Mouse (Mus musculus) left cerebral cortex, postnatal 25 days (tissue): ENCODE data around the gene Cecr2. TPM values are rescaled to one million over a fixed set of nuclear protein-coding genes. Genes with fewer than 3 reads are reported as not detected.
"Not testable (repeated sequence)": the region's sequence is repeated elsewhere in the genome, so short reads cannot be mapped to it uniquely, and the experiment has no call there.

Experiments
- DNase-seq, 2 experiments: peaks; one replicate each; pipeline ENCODE4 v3.0.0; 2022; ENCODE audit warnings: low spot score in 2 of 2, mixed read lengths in 1 of 2
- intact Hi-C: fragments of 180-260 bp; cut with DNase I; formaldehyde crosslinking; loops from one replicate; pipeline ENCODE4 v1.15.1; 2025
- total RNA-seq, 2 experiments: library from RNA; stranded (reverse); gene quantifications; 2 replicates each; pipeline ENCODE4 v1.2.3; 2021

Cecr2 gene
- 1 to 10 TPM; 3.4 to 4.6 TPM for total RNA-seq

- peak; percentile 43 to 67 for DNase-seq
- intact Hi-C loops, result loop anchor here (5.0 kb wide), 2 partner anchors 69 to 134 kb away; partner anchors contain the start of gene Hdhd5
Measured at GRCm38 (mm10) chr6:120665816-120666760, at the start of gene Cecr2. Cecr2 (plus strand) TSS chr6:120666369.

- DNase-seq, result peak in 1 of 2 experiments; percentile 10
- intact Hi-C loops, result loop anchor here (5.0 kb wide), 1 partner anchor 40 kb away; no protein-coding TSS in a partner anchor
Measured at GRCm38 (mm10) chr6:120617586-120617985, 48.6 kb upstream of the Cecr2 start.

- intact Hi-C loops, result loop anchor here (5.0 kb wide), 1 partner anchor 39 kb away; no protein-coding TSS in a partner anchor
- no peak for DNase-seq
Measured at GRCm38 (mm10) chr6:120618518-120619402, 47.4 kb upstream of the Cecr2 start.

GRCm38 (mm10) chr6:120620193-120620592, 46.0 kb upstream of the Cecr2 start:
- DNase-seq, result no peak

GRCm38 (mm10) chr6:120625081-120625480, 41.1 kb upstream of the Cecr2 start:
- DNase-seq, result no peak
- intact Hi-C loops, result no loop called here

More at GRCm38 (mm10) chr6:120620193-120620592, 46.0 kb upstream of the Cecr2 start:
- intact Hi-C loops, result no loop called here

- DNase-seq, result no peak
- intact Hi-C loops, result no loop called here
Measured at GRCm38 (mm10) chr6:120627096-120627495, 39.1 kb upstream of the Cecr2 start.

- peak in 1 of 2 experiments; percentile 4 for DNase-seq
- intact Hi-C loops, result no loop called here
Measured at GRCm38 (mm10) chr6:120628963-120629362, 37.2 kb upstream of the Cecr2 start.

GRCm38 (mm10) chr6:120635391-120636028, 30.7 kb upstream of the Cecr2 start:
- no peak for DNase-seq

GRCm38 (mm10) chr6:120639547-120639946, 26.6 kb upstream of the Cecr2 start:
- no peak for DNase-seq
- intact Hi-C loops, result no loop called here

More at GRCm38 (mm10) chr6:120635391-120636028, 30.7 kb upstream of the Cecr2 start:
- intact Hi-C loops, result no loop called here

GRCm38 (mm10) chr6:120641866-120642378, 24.2 kb upstream of the Cecr2 start:
- DNase-seq, result no peak
- intact Hi-C loops, result no loop called here

GRCm38 (mm10) chr6:120643776-120644175, 22.4 kb upstream of the Cecr2 start:
- intact Hi-C loops, result no loop called here
- no peak for DNase-seq

- intact Hi-C loops, result no loop called here
- peak in 1 of 2 experiments; percentile 7 for DNase-seq
Measured at GRCm38 (mm10) chr6:120644346-120645299, 21.5 kb upstream of the Cecr2 start.

- DNase-seq, intact Hi-C loops: not testable (repeated sequence)
Measured at GRCm38 (mm10) chr6:120647246-120648028, 18.7 kb upstream of the Cecr2 start.

- intact Hi-C loops, result no loop called here
- DNase-seq, result no peak
Measured at GRCm38 (mm10) chr6:120648205-120648604, 18.0 kb upstream of the Cecr2 start.

- DNase-seq, result no peak
- intact Hi-C loops, result no loop called here
Measured at GRCm38 (mm10) chr6:120652666-120653065, 13.5 kb upstream of the Cecr2 start.

- intact Hi-C loops, result loop anchor here (5.0 kb wide), 1 partner anchor 38 kb away; no protein-coding TSS in a partner anchor
- DNase-seq, result no peak
Measured at GRCm38 (mm10) chr6:120655702-120656101, 10.5 kb upstream of the Cecr2 start.

- intact Hi-C loops, result loop anchor here (5.0 kb wide), 1 partner anchor 42 kb away; no protein-coding TSS in a partner anchor
- peak in 1 of 2 experiments; percentile 57 for DNase-seq
Measured at GRCm38 (mm10) chr6:120658848-120659247, 7.3 kb upstream of the Cecr2 start.
